Mouse (Mus musculus): ENCODE data around the gene Clock.

DNA sequence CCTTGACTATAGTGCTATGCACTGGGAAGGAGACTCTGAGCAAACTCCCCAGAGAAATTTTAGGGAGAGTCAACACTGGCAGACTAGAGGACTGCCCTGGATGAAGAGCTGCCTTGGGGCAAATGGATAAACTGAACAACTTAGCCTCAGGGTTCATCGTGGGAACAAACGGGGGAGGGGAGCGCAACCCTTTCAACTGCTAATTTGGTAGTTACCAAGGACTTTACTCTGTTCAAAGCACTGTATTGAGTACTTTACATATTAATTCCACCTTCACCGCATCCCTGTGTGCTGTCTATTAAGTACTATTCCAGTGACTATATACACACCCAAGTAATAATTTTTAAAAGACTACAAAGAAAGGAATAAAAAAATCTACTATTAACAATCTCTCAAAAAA lies 18.9 kb downstream of the Clock start:
- TF ChIP-seq CTCF (IDR thresholded peaks at IDR 0.05; ENCODE audit: borderline replicate concordance, extremely low read depth, insufficient read depth, insufficient read length) (no peak), POLR2A (IDR thresholded peaks at IDR 0.05; ENCODE audit: borderline replicate concordance, extremely low read depth, insufficient read depth, insufficient read length, poor library complexity, severe bottlenecking) (no peak)

Data from brain, embryonic 14.5 days (tissue).